Mouse (Mus musculus) C2C12 (cell line): ENCODE measurements at regions not wholly inside any gene's neighbourhood (a gene's known extent, or its start where the extent isn't known, plus 50 kb on each side); places are given as distances from the start of the nearest gene placed in this dataset.

Experiments
- H3K27me3 ChIP-seq: one replicate; pipeline ENCODE4 v1.6.1; 2011; ENCODE audit not compliant: control insufficient read depth, insufficient read depth, insufficient read length
- H3K36me3 ChIP-seq: one replicate; pipeline ENCODE4 v1.6.1; 2011; ENCODE audit not compliant: control insufficient read depth, insufficient read depth
- H3K4me3 ChIP-seq: one replicate; pipeline ENCODE4 v1.5.1; 2011; ENCODE audit warnings: mild to moderate bottlenecking, control low read depth; ENCODE audit not compliant: poor library complexity, insufficient read depth, severe bottlenecking
- H3K79me2 ChIP-seq: one replicate; pipeline ENCODE4 v1.6.1; 2011; ENCODE audit not compliant: control insufficient read depth, insufficient read depth
- H3K79me3 ChIP-seq: one replicate; pipeline ENCODE4 v1.6.1; 2011; ENCODE audit warnings: low read depth, control low read depth
- H3ac ChIP-seq: one replicate; pipeline ENCODE3; 2011; ENCODE audit warnings: low read depth; ENCODE audit not compliant: control insufficient read depth, insufficient read length
- CEBPB ChIP-seq: IDR thresholded peaks from one replicate; pipeline ENCODE4 v1.6.1; 2011; ENCODE audit warnings: low read depth, mild to moderate bottlenecking, control low read depth, moderate library complexity
- CTCF ChIP-seq: IDR thresholded peaks from one replicate; pipeline ENCODE4 v1.5.1; 2011; ENCODE audit not compliant: control insufficient read depth, insufficient read depth, insufficient read length
- FOSL1 ChIP-seq: IDR thresholded peaks from one replicate; pipeline ENCODE4 v1.8.0; 2011; ENCODE audit warnings: mild to moderate bottlenecking, low read length; ENCODE audit not compliant: poor library complexity, insufficient read depth, severe bottlenecking
- MAX ChIP-seq: IDR thresholded peaks from one replicate; pipeline ENCODE4 v1.6.1; 2011; ENCODE audit warnings: mild to moderate bottlenecking, control low read depth
- MYOD1 ChIP-seq: IDR thresholded peaks from one replicate; pipeline ENCODE4 v1.6.1; 2011; ENCODE audit warnings: low read depth; ENCODE audit not compliant: control insufficient read depth, insufficient read length
- MYOG ChIP-seq: IDR thresholded peaks from one replicate; pipeline ENCODE4 v1.6.1; 2011; ENCODE audit not compliant: control insufficient read depth, insufficient read length; ENCODE audit errors: extremely low read depth
- USF1 ChIP-seq: IDR thresholded peaks from one replicate; pipeline ENCODE4 v1.6.1; 2011; ENCODE audit warnings: low read depth, mild to moderate bottlenecking, control low read depth, moderate library complexity

- H3K4me3 ChIP-seq: no peak overlapping the region
- TF ChIP-seq MYOG: no peak
- TF ChIP-seq MAX: no peak
- no peak for TF ChIP-seq MYOD1
- TF ChIP-seq CEBPB: no peak
- TF ChIP-seq USF1: no peak
- no peak for TF ChIP-seq CTCF
- TF ChIP-seq FOSL1: no peak
- H3K79me3 ChIP-seq: no peaks in the 10 kb centered on the region
- no peaks in the 10 kb centered on the region for H3K79me2 ChIP-seq
- H3K36me3 ChIP-seq: no peaks in the 10 kb centered on the region
- H3ac ChIP-seq: no peak overlapping the region
- H3K27me3 ChIP-seq: no peaks in the 10 kb centered on the region
Observed at GRCm38 (mm10) chr16:53011847-53012246, 558.0 kb upstream of the Alcam start.

- Histone ChIP-seq H3K79me2 (no peaks in the 10 kb centered on the region), H3K27me3 (no peaks in the 10 kb centered on the region), H3ac (no peak overlapping the region), H3K79me3 (no peaks in the 10 kb centered on the region), H3K36me3 (no peaks in the 10 kb centered on the region), H3K4me3 (no peak overlapping the region)
- TF ChIP-seq CEBPB (no peak), MYOD1 (no peak), USF1 (no peak), MAX (no peak)
Observed at GRCm38 (mm10) chr16:52988852-52989397, 535.1 kb upstream of the Alcam start.

- Histone ChIP-seq H3K4me3 (no peak overlapping the region), H3K27me3 (no peaks in the 10 kb centered on the region), H3K79me3 (no peaks in the 10 kb centered on the region), H3ac (no peak overlapping the region), H3K36me3 (no peaks in the 10 kb centered on the region), H3K79me2 (no peaks in the 10 kb centered on the region)
- TF ChIP-seq MAX (no peak), CTCF (no peak)
Observed at GRCm38 (mm10) chr16:52984336-52984735, 530.5 kb upstream of the Alcam start.

GRCm38 (mm10) chr16:52980995-52981394 is 527.1 kb upstream of the Alcam start:
- Histone ChIP-seq H3K27me3 (no peaks in the 10 kb centered on the region), H3K4me3 (no peak overlapping the region), H3K79me2 (no peaks in the 10 kb centered on the region), H3ac (no peak overlapping the region), H3K36me3 (no peaks in the 10 kb centered on the region), H3K79me3 (no peaks in the 10 kb centered on the region)
- TF ChIP-seq MYOD1 (no peak), USF1 (no peak), CTCF (no peak), CEBPB (no peak), FOSL1 (no peak), MYOG (no peak), MAX (no peak)

- Histone ChIP-seq H3K4me3 (no peak overlapping the region), H3K79me3 (no peaks in the 10 kb centered on the region), H3K27me3 (no peaks in the 10 kb centered on the region), H3K36me3 (no peaks in the 10 kb centered on the region), H3ac (no peak overlapping the region), H3K79me2 (no peaks in the 10 kb centered on the region)
- TF ChIP-seq FOSL1 (no peak), CEBPB (no peak), CTCF (no peak), MYOD1 (no peak), MYOG (no peak), MAX (no peak)
Observed at GRCm38 (mm10) chr16:52972811-52973210, 518.9 kb upstream of the Alcam start.

GRCm38 (mm10) chr16:52947679-52948078 is 493.8 kb upstream of the Alcam start:
- Histone ChIP-seq H3K79me2 (no peaks in the 10 kb centered on the region), H3K36me3 (no peaks in the 10 kb centered on the region), H3K27me3 (no peaks in the 10 kb centered on the region), H3K79me3 (no peaks in the 10 kb centered on the region), H3ac (no peak overlapping the region), H3K4me3 (no peak overlapping the region)
- TF ChIP-seq FOSL1: no peak
- no peak for TF ChIP-seq MAX
- no peak for TF ChIP-seq USF1
- no peak for TF ChIP-seq MYOG
- TF ChIP-seq CTCF: no peak
- TF ChIP-seq CEBPB: no peak
- no peak for TF ChIP-seq MYOD1
